Mouse (Mus musculus) ES-Bruce4 (cell line): Measurements from ENCODE around the gene Cnbp.

Experiments used
- CTCF ChIP-seq: IDR thresholded peaks from one replicate; pipeline ENCODE4 v1.8.1; 2011; ENCODE audit warnings: low read depth, low read length
- EP300 ChIP-seq: IDR thresholded peaks from 2 replicates; pipeline ENCODE4 v1.6.1; 2011; ENCODE audit warnings: low read depth, low read length; ENCODE audit not compliant: insufficient read depth
- POLR2A ChIP-seq: IDR thresholded peaks from one replicate; pipeline ENCODE4 v1.8.1; 2011; ENCODE audit warnings: low read length; ENCODE audit not compliant: insufficient read depth

DNA sequence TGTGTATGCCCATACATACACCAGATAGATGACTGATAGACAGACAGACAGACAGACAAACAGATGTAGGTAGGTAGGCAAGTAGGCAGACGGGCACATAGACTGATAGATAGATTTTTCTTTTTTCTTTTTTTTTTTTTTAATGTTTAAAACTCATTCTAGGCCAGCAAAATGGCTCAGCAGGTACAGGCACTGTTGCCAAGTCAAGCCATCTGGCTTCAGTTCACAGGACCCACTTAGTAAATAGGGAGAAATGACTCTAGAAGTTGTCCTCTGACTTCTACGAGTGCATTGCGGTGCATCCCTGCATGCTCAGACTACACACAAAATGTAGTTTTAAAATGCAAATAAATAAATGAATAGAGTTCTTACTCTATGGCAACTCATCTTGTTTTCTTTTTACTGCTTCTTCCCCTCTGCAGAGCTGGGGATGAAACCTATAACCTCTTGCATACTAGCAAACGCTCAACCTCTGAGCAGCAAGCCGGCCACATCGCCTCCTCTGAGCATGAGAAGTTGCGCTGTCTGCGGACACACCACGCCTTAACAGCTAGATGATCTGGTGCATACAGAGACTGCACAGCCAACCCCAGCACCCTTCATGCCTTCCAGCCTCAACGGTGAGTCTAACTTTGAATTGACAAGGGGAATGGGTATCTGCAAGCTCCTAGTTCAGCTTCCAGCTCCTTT lies 56.9 kb downstream of the Cnbp start:
- TF ChIP-seq CTCF (no peak), EP300 (no peak), POLR2A (no peak)
